8 mouse cellular contexts compared by ENCODE assay signal in genomic region chr7:128297291-128297616, GRCm38 (mm10). TPM values are rescaled to one million over a fixed set of nuclear protein-coding genes. Genes with fewer than 3 reads are reported as not detected.
DNase-seq lines count a peak whose midpoint lies in the region; ATAC-seq lines count a peak whose summit lies in the region.

No protein-coding gene starts in this region.

- peak overlapping the region; percentile 91 for H3K4me3 ChIP-seq in lung, embryonic 15.5 days
- peak overlapping the region; percentile 75 for H3K4me3 ChIP-seq in embryonic facial prominence, embryonic 14.5 days (ENCODE audit: low read depth, low read length)
- peak overlapping the region; percentile 92 for H3K4me3 ChIP-seq in limb, embryonic 10.5 days
- H3K4me3 ChIP-seq in neural tube, embryonic 13.5 days: peak overlapping the region; percentile 78

- peak overlapping the region; percentile 83 for H3K4me2 ChIP-seq in lung, embryonic 15.5 days
- H3K4me2 ChIP-seq in embryonic facial prominence, embryonic 14.5 days (ENCODE audit: low read depth, low read length): peak overlapping the region; percentile 88
- peak overlapping the region; percentile 91 for H3K4me2 ChIP-seq in neural tube, embryonic 13.5 days

- H3K9me3 ChIP-seq in lung, embryonic 15.5 days: no peaks in the 10 kb centered on the region
- no peaks in the 10 kb centered on the region for H3K9me3 ChIP-seq in embryonic facial prominence, embryonic 14.5 days (ENCODE audit: control insufficient read depth, low read length)
- H3K9me3 ChIP-seq in limb, embryonic 10.5 days (replicated peaks): no peaks in the 10 kb centered on the region
- H3K9me3 ChIP-seq in neural tube, embryonic 13.5 days: no peaks in the 10 kb centered on the region

- DNase-seq in lung, postnatal 25 days (ENCODE audit: low spot score): no peak
- no peak for DNase-seq in embryonic facial prominence, embryonic 14.5 days (ENCODE audit: low spot score)
- no peak for DNase-seq in limb, embryonic 10.5 days (ENCODE audit: low spot score)
- no peak for DNase-seq in cerebellum, adult 8-10 months
- DNase-seq in cerebellum, adult 11 months: no peak

- WGBS in lung, embryonic 15.5 days: 26% methylated on average over 10 of the region's 10 CpGs
- 35% methylated on average over 10 of the region's 10 CpGs for WGBS in embryonic facial prominence, embryonic 14.5 days
- 42% methylated on average over 10 of the region's 10 CpGs for WGBS in limb, embryonic 10.5 days
- WGBS in neural tube, embryonic 13.5 days: 38% methylated on average over 10 of the region's 10 CpGs

- H3K36me3 ChIP-seq in lung, embryonic 15.5 days: peaks cover 13% of the 10 kb centered on the region; the same call in 1 of the 2 replicates
- peaks cover 9% of the 10 kb centered on the region; the same call in 1 of the 2 replicates for H3K36me3 ChIP-seq in embryonic facial prominence, embryonic 14.5 days (ENCODE audit: control insufficient read depth, insufficient read depth, low read length)
- H3K36me3 ChIP-seq in limb, embryonic 10.5 days: peaks cover 21% of the 10 kb centered on the region
- H3K36me3 ChIP-seq in neural tube, embryonic 13.5 days: no peaks in the 10 kb centered on the region

- peak overlapping the region; percentile 96 for H3K9ac ChIP-seq in lung, embryonic 15.5 days
- peak overlapping the region; percentile 90 for H3K9ac ChIP-seq in embryonic facial prominence, embryonic 14.5 days (ENCODE audit: low read depth, low read length)
- peak overlapping the region; percentile 88 for H3K9ac ChIP-seq in neural tube, embryonic 13.5 days

- H3K27ac ChIP-seq in lung, embryonic 15.5 days: peak overlapping the region; percentile 93
- H3K27ac ChIP-seq in embryonic facial prominence, embryonic 14.5 days (replicated peaks; ENCODE audit: low read depth, low read length): no peak overlapping the region
- peak overlapping the region; percentile 94 for H3K27ac ChIP-seq in limb, embryonic 10.5 days
- H3K27ac ChIP-seq in neural tube, embryonic 13.5 days (replicated peaks): peak overlapping the region; percentile 79

- peaks cover 26% of the 10 kb centered on the region for H3K4me1 ChIP-seq in lung, embryonic 15.5 days
- peaks cover 17% of the 10 kb centered on the region for H3K4me1 ChIP-seq in embryonic facial prominence, embryonic 14.5 days (ENCODE audit: control insufficient read depth, insufficient read depth, low read length)
- peaks cover 22% of the 10 kb centered on the region for H3K4me1 ChIP-seq in limb, embryonic 10.5 days
- peaks cover 20% of the 10 kb centered on the region for H3K4me1 ChIP-seq in neural tube, embryonic 13.5 days (replicated peaks)

- ATAC-seq in lung, embryonic 15.5 days (ENCODE audit: borderline replicate concordance, extremely low read depth, low FRiP score, low TSS enrichment): no peak
- no peak; the same call in 1 of the 2 replicates for ATAC-seq in embryonic facial prominence, embryonic 14.5 days (ENCODE audit: low read depth)
- ATAC-seq in neural tube, embryonic 13.5 days (ENCODE audit: low read depth): no peak
- no peak for ATAC-seq in activated CD4-positive, CD25-positive, alpha-beta regulatory T cell, adult 4 months

- no peaks in the 10 kb centered on the region for H3K27me3 ChIP-seq in lung, embryonic 15.5 days
- H3K27me3 ChIP-seq in embryonic facial prominence, embryonic 14.5 days (replicated peaks; ENCODE audit: control insufficient read depth, insufficient read depth, low read length): no peaks in the 10 kb centered on the region
- no peaks in the 10 kb centered on the region for H3K27me3 ChIP-seq in limb, embryonic 10.5 days (ENCODE audit: low read depth, poor library complexity, severe bottlenecking)
- H3K27me3 ChIP-seq in neural tube, embryonic 13.5 days: no peaks in the 10 kb centered on the region

RNA-seq across cellular contexts. Expression of gene BC017158, which starts 0.7 kb away (rescaled TPM):
- 31.3 and 38.6 TPM in 2 replicates for polyA plus RNA-seq in lung, embryonic 15.5 days (2015; fragmentation: Nextera tagmentation; extraction: Ambion mirVana)
- polyA plus RNA-seq in embryonic facial prominence, embryonic 14.5 days (2014; fragmentation: Nextera tagmentation; extraction: Ambion mirVana): 23.6 and 26.1 TPM in 2 replicates
- 27.9 and 28.4 TPM in 2 replicates for polyA plus RNA-seq in limb, embryonic 10.5 days (2016; fragmentation: Nextera tagmentation; extraction: Ambion mirVana)
- polyA plus RNA-seq in neural tube, embryonic 13.5 days (2015; fragmentation: Nextera tagmentation; extraction: Ambion mirVana): 19.1 and 19.7 TPM in 2 replicates
- polyA plus RNA-seq in activated CD4-positive, CD25-positive, alpha-beta regulatory T cell, adult 4 months (2017; shearing (Covaris generic)): 10 to 100 TPM in 1 of 2 experiments, 1 to 10 TPM in 1; 7.8 to 10.1 TPM

RNA-seq across cellular contexts. Expression of gene Slc5a2, which starts 31.8 kb away (rescaled TPM):
- polyA plus RNA-seq in lung, embryonic 15.5 days (2015; fragmentation: Nextera tagmentation; extraction: Ambion mirVana): 0.15 and 0.19 TPM in 2 replicates
- polyA plus RNA-seq in embryonic facial prominence, embryonic 14.5 days (2014; fragmentation: Nextera tagmentation; extraction: Ambion mirVana): not detected in 2 replicates
- polyA plus RNA-seq in limb, embryonic 10.5 days (2016; fragmentation: Nextera tagmentation; extraction: Ambion mirVana): 0.33 and 0.50 TPM in 2 replicates
- polyA plus RNA-seq in neural tube, embryonic 13.5 days (2015; fragmentation: Nextera tagmentation; extraction: Ambion mirVana): not detected in 2 replicates
- polyA plus RNA-seq in activated CD4-positive, CD25-positive, alpha-beta regulatory T cell, adult 4 months (2017; shearing (Covaris generic)): not detected

RNA-seq across cellular contexts. Expression of gene Tgfb1i1, which starts 50.6 kb away (rescaled TPM):
- polyA plus RNA-seq in lung, embryonic 15.5 days (2015; fragmentation: Nextera tagmentation; extraction: Ambion mirVana): 173 and 178 TPM in 2 replicates
- polyA plus RNA-seq in embryonic facial prominence, embryonic 14.5 days (2014; fragmentation: Nextera tagmentation; extraction: Ambion mirVana): 74.4 and 76.8 TPM in 2 replicates
- polyA plus RNA-seq in limb, embryonic 10.5 days (2016; fragmentation: Nextera tagmentation; extraction: Ambion mirVana): 12.9 and 14.5 TPM in 2 replicates
- 33.4 and 37.0 TPM in 2 replicates for polyA plus RNA-seq in neural tube, embryonic 13.5 days (2015; fragmentation: Nextera tagmentation; extraction: Ambion mirVana)
- under 1 TPM in 1 of 2 experiments, not detected in 1; 0.59 TPM for polyA plus RNA-seq in activated CD4-positive, CD25-positive, alpha-beta regulatory T cell, adult 4 months (2017; shearing (Covaris generic))

RNA-seq across cellular contexts. Expression of gene 9130023H24Rik, which starts 59.4 kb away (rescaled TPM):
- 8.2 and 9.1 TPM in 2 replicates for polyA plus RNA-seq in lung, embryonic 15.5 days (2015; fragmentation: Nextera tagmentation; extraction: Ambion mirVana)
- polyA plus RNA-seq in embryonic facial prominence, embryonic 14.5 days (2014; fragmentation: Nextera tagmentation; extraction: Ambion mirVana): 8.4 and 8.9 TPM in 2 replicates
- 7.7 and 10.6 TPM in 2 replicates for polyA plus RNA-seq in limb, embryonic 10.5 days (2016; fragmentation: Nextera tagmentation; extraction: Ambion mirVana)
- polyA plus RNA-seq in neural tube, embryonic 13.5 days (2015; fragmentation: Nextera tagmentation; extraction: Ambion mirVana): 9.4 and 9.8 TPM in 2 replicates
- polyA plus RNA-seq in activated CD4-positive, CD25-positive, alpha-beta regulatory T cell, adult 4 months (2017; shearing (Covaris generic)): 1 to 10 TPM; 4.0 to 5.8 TPM
